Mouse (Mus musculus): Measurements from ENCODE around the gene Catip. TPM values are rescaled to one million over a fixed set of nuclear protein-coding genes. Genes with fewer than 3 reads are reported as not detected.

Catip gene
- polyA plus RNA-seq, 1 experiment from 2014 or later: 0.21 TPM

- Histone ChIP-seq H3K4me3 (ENCODE audit: low read depth, low read length) (peak overlapping the region; percentile 75), H3K36me3 (ENCODE audit: control insufficient read depth, insufficient read depth, low read length) (peaks cover 14% of the 10 kb centered on the region; the same call in 1 of the 2 replicates), H3K27ac (ENCODE audit: low read depth, low read length) (peak overlapping the region; percentile 99), H3K9me3 (ENCODE audit: control insufficient read depth, low read length) (no peaks in the 10 kb centered on the region), H3K9ac (ENCODE audit: low read depth, low read length) (peak overlapping the region; percentile 89), H3K4me1 (replicated peaks; ENCODE audit: control insufficient read depth, insufficient read depth, low read length) (peaks cover 43% of the 10 kb centered on the region), H3K27me3 (replicated peaks; ENCODE audit: control insufficient read depth, insufficient read depth, low read length) (no peaks in the 10 kb centered on the region), H3K4me2 (peak overlapping the region; percentile 100)
- no peak for ATAC-seq (replicated peaks; ENCODE audit: low FRiP score)
- WGBS: 6% methylated on average over 21 of the region's 21 CpGs
- peak; percentile 67 for DNase-seq (ENCODE audit: low spot score)
Observed at GRCm38 (mm10) chr1:74390287-74390906, 28.5 kb downstream of the Catip start.

- peak; percentile 96 for DNase-seq (ENCODE audit: low spot score)
- Histone ChIP-seq H3K27ac (ENCODE audit: low read depth, low read length) (peak within 1 kb of the TSS; percentile 99), H3K9me3 (ENCODE audit: control insufficient read depth, low read length) (no peaks in the 10 kb centered on the region), H3K9ac (ENCODE audit: low read depth, low read length) (peak within 1 kb of the TSS; percentile 89), H3K4me2 (peak within 1 kb of the TSS; percentile 100), H3K36me3 (ENCODE audit: control insufficient read depth, insufficient read depth, low read length) (peaks cover 14% of the 10 kb centered on the region; the same call in 1 of the 2 replicates), H3K4me1 (replicated peaks; ENCODE audit: control insufficient read depth, insufficient read depth, low read length) (peaks cover 43% of the 10 kb centered on the region), H3K4me3 (ENCODE audit: low read depth, low read length) (peak within 1 kb of the TSS; percentile 75), H3K27me3 (replicated peaks; ENCODE audit: control insufficient read depth, insufficient read depth, low read length) (no peaks in the 10 kb centered on the region)
- WGBS: 3% methylated on average over 50 of the region's 51 CpGs
- ATAC-seq (replicated peaks; ENCODE audit: low FRiP score): peak; percentile 65
Observed at GRCm38 (mm10) chr1:74390924-74391748, 29.2 kb downstream of the Catip start, which contains the start of gene Ctdsp1. Gene Ctdsp1, plus strand, starts transcription at chr1:74391509.

GRCm38 (mm10) chr1:74391844-74392441 lies 30.0 kb downstream of the Catip start:
- Histone ChIP-seq H3K9ac (ENCODE audit: low read depth, low read length) (peak overlapping the region; percentile 89), H3K36me3 (ENCODE audit: control insufficient read depth, insufficient read depth, low read length) (peaks cover 14% of the 10 kb centered on the region; the same call in 1 of the 2 replicates), H3K27me3 (replicated peaks; ENCODE audit: control insufficient read depth, insufficient read depth, low read length) (no peaks in the 10 kb centered on the region), H3K4me3 (ENCODE audit: low read depth, low read length) (peak overlapping the region; percentile 75), H3K4me2 (peak overlapping the region; percentile 100), H3K27ac (ENCODE audit: low read depth, low read length) (peak overlapping the region; percentile 99), H3K9me3 (ENCODE audit: control insufficient read depth, low read length) (no peaks in the 10 kb centered on the region), H3K4me1 (replicated peaks; ENCODE audit: control insufficient read depth, insufficient read depth, low read length) (peaks cover 43% of the 10 kb centered on the region)
- DNase-seq (ENCODE audit: low spot score) (peak; percentile 85), ATAC-seq (replicated peaks; ENCODE audit: low FRiP score) (peak; percentile 61)
- WGBS: under 1% methylated on average over 48 of the region's 63 CpGs

- no peaks in the 10 kb centered on the region for H3K9me3 ChIP-seq (ENCODE audit: control insufficient read depth, low read length)
- peak overlapping the region; percentile 75 for H3K4me3 ChIP-seq (ENCODE audit: low read depth, low read length)
- DNase-seq (ENCODE audit: low spot score) (peak; percentile 64), ATAC-seq (replicated peaks; ENCODE audit: low FRiP score) (peak; percentile 6; the same call in 1 of the 2 replicates)
- no peaks in the 10 kb centered on the region for H3K27me3 ChIP-seq (replicated peaks; ENCODE audit: control insufficient read depth, insufficient read depth, low read length)
- H3K27ac ChIP-seq (ENCODE audit: low read depth, low read length): peak overlapping the region; percentile 99
- H3K4me1 ChIP-seq (replicated peaks; ENCODE audit: control insufficient read depth, insufficient read depth, low read length): peaks cover 39% of the 10 kb centered on the region
- peak overlapping the region; percentile 100 for H3K4me2 ChIP-seq
- peaks cover 14% of the 10 kb centered on the region; the same call in 1 of the 2 replicates for H3K36me3 ChIP-seq (ENCODE audit: control insufficient read depth, insufficient read depth, low read length)
- WGBS: 4% methylated on average over 16 of the region's 16 CpGs
- peak overlapping the region; percentile 89 for H3K9ac ChIP-seq (ENCODE audit: low read depth, low read length)
Observed at GRCm38 (mm10) chr1:74392446-74392994, 30.6 kb downstream of the Catip start.

- peaks cover 39% of the 10 kb centered on the region for H3K4me1 ChIP-seq (replicated peaks; ENCODE audit: control insufficient read depth, insufficient read depth, low read length)
- peak overlapping the region; percentile 75 for H3K4me3 ChIP-seq (ENCODE audit: low read depth, low read length)
- no peak for DNase-seq (ENCODE audit: low spot score)
- peaks cover 14% of the 10 kb centered on the region; the same call in 1 of the 2 replicates for H3K36me3 ChIP-seq (ENCODE audit: control insufficient read depth, insufficient read depth, low read length)
- ATAC-seq (replicated peaks; ENCODE audit: low FRiP score): no peak
- H3K9me3 ChIP-seq (ENCODE audit: control insufficient read depth, low read length): no peaks in the 10 kb centered on the region
- H3K4me2 ChIP-seq: peak overlapping the region; percentile 100
- WGBS: 53% methylated on average over 7 of the region's 7 CpGs
- H3K27ac ChIP-seq (ENCODE audit: low read depth, low read length): peak overlapping the region; percentile 99
- no peaks in the 10 kb centered on the region for H3K27me3 ChIP-seq (replicated peaks; ENCODE audit: control insufficient read depth, insufficient read depth, low read length)
- peak overlapping the region; percentile 89 for H3K9ac ChIP-seq (ENCODE audit: low read depth, low read length)
Observed at GRCm38 (mm10) chr1:74393010-74393409, 31.1 kb downstream of the Catip start.

GRCm38 (mm10) chr1:74393697-74394096 lies 31.8 kb downstream of the Catip start:
- peaks cover 14% of the 10 kb centered on the region; the same call in 1 of the 2 replicates for H3K36me3 ChIP-seq (ENCODE audit: control insufficient read depth, insufficient read depth, low read length)
- 0 out of 2 replicates have a peak overlapping the region, but pooled peaks have one; percentile 16 for H3K9ac ChIP-seq (ENCODE audit: low read depth, low read length)
- ATAC-seq (replicated peaks; ENCODE audit: low FRiP score) (no peak), DNase-seq (ENCODE audit: low spot score) (no peak)
- peak overlapping the region; percentile 100 for H3K4me2 ChIP-seq
- H3K4me3 ChIP-seq (ENCODE audit: low read depth, low read length): peak overlapping the region; percentile 75; the same call in 1 of the 2 replicates
- H3K4me1 ChIP-seq (replicated peaks; ENCODE audit: control insufficient read depth, insufficient read depth, low read length): peaks cover 40% of the 10 kb centered on the region
- H3K27ac ChIP-seq (ENCODE audit: low read depth, low read length): no peak overlapping the region
- 87% methylated on average over 9 of the region's 9 CpGs for WGBS
- H3K27me3 ChIP-seq (replicated peaks; ENCODE audit: control insufficient read depth, insufficient read depth, low read length): no peaks in the 10 kb centered on the region
- H3K9me3 ChIP-seq (ENCODE audit: control insufficient read depth, low read length): no peaks in the 10 kb centered on the region

- no peak for ATAC-seq (replicated peaks; ENCODE audit: low FRiP score)
- no peak for DNase-seq (ENCODE audit: low spot score)
- 87% methylated on average over 9 of the region's 9 CpGs for WGBS
- Histone ChIP-seq H3K4me3 (ENCODE audit: low read depth, low read length) (no peak overlapping the region), H3K27ac (ENCODE audit: low read depth, low read length) (peak overlapping the region; percentile 38), H3K9ac (ENCODE audit: low read depth, low read length) (no peak overlapping the region), H3K4me1 (replicated peaks; ENCODE audit: control insufficient read depth, insufficient read depth, low read length) (peaks cover 37% of the 10 kb centered on the region), H3K27me3 (replicated peaks; ENCODE audit: control insufficient read depth, insufficient read depth, low read length) (no peaks in the 10 kb centered on the region), H3K9me3 (ENCODE audit: control insufficient read depth, low read length) (no peaks in the 10 kb centered on the region), H3K4me2 (no peak overlapping the region), H3K36me3 (ENCODE audit: control insufficient read depth, insufficient read depth, low read length) (peaks cover 14% of the 10 kb centered on the region; the same call in 1 of the 2 replicates)
Observed at GRCm38 (mm10) chr1:74394311-74394710, 32.4 kb downstream of the Catip start.

- H3K4me2 ChIP-seq: no peak overlapping the region
- peak overlapping the region; percentile 38 for H3K27ac ChIP-seq (ENCODE audit: low read depth, low read length)
- H3K9me3 ChIP-seq (ENCODE audit: control insufficient read depth, low read length): no peaks in the 10 kb centered on the region
- WGBS: 90% methylated on average over 15 of the region's 15 CpGs
- ATAC-seq (replicated peaks; ENCODE audit: low FRiP score): no peak
- H3K4me1 ChIP-seq (replicated peaks; ENCODE audit: control insufficient read depth, insufficient read depth, low read length): peaks cover 32% of the 10 kb centered on the region
- DNase-seq (ENCODE audit: low spot score): no peak
- H3K9ac ChIP-seq (ENCODE audit: low read depth, low read length): 0 out of 2 replicates have a peak overlapping the region, but pooled peaks have one; percentile 9
- peaks cover 14% of the 10 kb centered on the region; the same call in 1 of the 2 replicates for H3K36me3 ChIP-seq (ENCODE audit: control insufficient read depth, insufficient read depth, low read length)
- H3K27me3 ChIP-seq (replicated peaks; ENCODE audit: control insufficient read depth, insufficient read depth, low read length): no peaks in the 10 kb centered on the region
- no peak overlapping the region for H3K4me3 ChIP-seq (ENCODE audit: low read depth, low read length)
Observed at GRCm38 (mm10) chr1:74394858-74395257, 33.0 kb downstream of the Catip start.
